Mouse (Mus musculus) neutrophil, adult 59 days (primary cell): Measurements from ENCODE around the gene Mrps10. TPM values are rescaled to one million over a fixed set of nuclear protein-coding genes. Genes with fewer than 3 reads are reported as not detected.

Experiments
- total RNA-seq, 2 experiments: library from RNA; stranded (reverse); gene quantifications; 1 replicate in 1 of 2; 2 replicates in 1 of 2; pipeline ENCODE4 v1.2.4; 2023

Gene Mrps10
- 10 to 100 TPM in 1 of 2 experiments, 1 to 10 TPM in 1; 9.4 to 10.3 TPM for total RNA-seq

DNA sequence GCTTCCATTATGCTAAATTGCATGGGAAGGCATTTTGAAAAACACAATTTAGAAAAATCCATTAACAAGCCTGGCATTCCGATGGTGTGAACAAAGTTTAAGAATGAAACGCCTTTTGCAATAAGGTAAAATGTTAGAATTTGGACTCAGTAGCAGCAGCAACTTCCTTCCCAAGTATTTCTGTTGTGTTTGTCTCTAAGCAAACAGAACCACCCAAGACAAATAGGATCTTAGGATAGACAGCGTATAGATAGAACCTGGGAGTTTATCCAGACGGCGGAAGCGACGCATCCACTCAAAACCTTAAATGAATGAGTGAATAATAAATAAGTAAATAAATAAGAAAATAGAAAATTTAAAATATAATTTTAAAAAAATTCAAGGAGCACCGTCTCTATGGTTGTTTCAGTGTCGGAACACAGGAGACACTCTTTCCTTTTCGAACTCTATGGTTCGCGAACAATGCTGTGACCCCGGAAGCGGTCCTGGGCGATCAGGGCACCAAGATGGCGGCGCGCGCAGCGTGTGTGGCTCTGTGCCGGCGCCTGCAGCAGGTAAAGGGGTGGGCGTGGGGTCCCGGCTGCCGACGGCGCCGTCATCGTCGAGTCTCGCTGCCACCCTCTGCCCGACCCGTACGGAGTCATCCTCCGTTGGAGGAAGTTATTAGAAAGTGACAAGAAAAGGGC is at the start of gene Mrps10:
TSS of gene Mrps10 (plus strand) at position 487 of the 686 bp plus-strand sequence.

DNA sequence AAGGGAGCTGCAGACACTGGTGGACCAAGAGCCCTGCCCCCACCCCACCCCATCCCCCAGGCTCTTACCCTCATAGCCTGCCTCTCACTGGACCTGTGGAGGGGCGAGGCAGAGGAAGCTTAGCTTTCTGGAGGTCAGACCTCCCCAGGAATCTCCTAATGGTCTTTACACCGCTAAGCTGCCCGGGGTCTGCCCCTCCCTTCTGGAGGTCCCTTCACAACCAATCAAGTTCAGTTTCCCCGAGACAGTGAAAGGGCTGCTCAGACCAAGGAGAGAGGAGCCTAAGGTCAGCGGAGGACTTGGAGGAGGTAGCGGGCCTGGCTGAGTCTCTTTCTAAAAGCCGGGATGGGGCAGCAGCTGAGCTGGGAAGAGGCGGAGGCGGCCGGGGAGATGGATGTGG is 16.5 kb downstream of the Mrps10 start, which contains the start of gene Guca1b:
TSS of gene Guca1b (plus strand) at position 249 of the 400 bp plus-strand sequence.

DNA sequence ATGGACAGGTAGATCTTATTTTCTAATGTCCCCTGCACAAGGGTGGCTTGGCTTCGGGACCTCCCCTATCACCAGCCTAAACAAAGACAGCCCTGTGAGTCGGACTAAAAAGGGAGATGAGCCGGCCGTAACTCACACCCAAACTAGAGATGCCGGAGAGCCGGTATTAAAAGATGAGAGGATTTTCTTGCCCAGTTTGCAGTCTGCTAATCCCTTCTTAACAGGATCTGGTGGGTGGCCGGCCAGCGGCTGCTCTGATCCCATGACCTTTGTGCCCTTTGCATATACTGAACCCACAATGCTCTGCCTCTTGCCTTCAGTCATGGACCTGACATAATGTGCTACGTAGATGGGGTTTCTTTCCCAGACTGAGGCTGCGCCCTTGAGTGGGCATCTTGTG is 31.8 kb downstream of the Mrps10 start, which contains the start of gene Guca1a:
TSS of gene Guca1a (minus strand) at position 134 of the 400 bp plus-strand sequence.

Other genes with a start within 250 kb of the Mrps10 start
- gene Guca1b, start 16.5 kb downstream of the Mrps10 start, total RNA-seq = under 1 TPM in 1 of 2 experiments, not detected in 1; 0.36 TPM
- 1 to 10 TPM; 4.9 to 5.7 TPM for gene Guca1a, start 31.7 kb downstream of the Mrps10 start, total RNA-seq
- gene AI661453, start 67.7 kb downstream of the Mrps10 start, total RNA-seq = under 1 TPM; 0.11 to 0.29 TPM
- not detected for gene 1700001C19Rik, start 68.5 kb downstream of the Mrps10 start, total RNA-seq
- 10 to 100 TPM; 38.3 to 39.9 TPM for gene Taf8, start 133.4 kb downstream of the Mrps10 start, total RNA-seq
- gene Ccnd3, start 136.2 kb downstream of the Mrps10 start, total RNA-seq = 100 to 1,000 TPM; 452 to 530 TPM
- gene Bysl, start 242.6 kb downstream of the Mrps10 start, total RNA-seq = 10 to 100 TPM; 10.2 to 10.3 TPM
- gene Med20, start 242.7 kb downstream of the Mrps10 start, total RNA-seq = 10 to 100 TPM; 66.3 to 73.7 TPM
- 1 to 10 TPM; 5.5 to 6.0 TPM for gene Gm20517, start 242.7 kb downstream of the Mrps10 start, total RNA-seq